Mouse (Mus musculus) hindbrain, embryonic 14.5 days (tissue): ENCODE measurements around the gene Mettl1. TPM values are rescaled to one million over a fixed set of nuclear protein-coding genes. Genes with fewer than 3 reads are reported as not detected.
"Not testable (repeated sequence)": the region's sequence is repeated elsewhere in the genome, so short reads cannot be mapped to it uniquely, and the experiment has no call there.

Source experiments
- ATAC-seq: fragments of 200-750 bp; cut with Nextera tagmentation; 2 replicates; pipeline ENCODE4 v1.8.0; 2017; ENCODE audit warnings: moderate number of reproducible peaks, mild to moderate bottlenecking, moderate TSS enrichment, moderate library complexity; ENCODE audit not compliant: low FRiP score
- DNase-seq: peaks from one replicate; pipeline ENCODE4 v3.0.0-alpha.2; 2015; ENCODE audit warnings: low spot score
- H3K27ac ChIP-seq: fragments of 300-500 bp; sonication (generic); 2 replicates; pipeline ENCODE4 v1.5.1; 2014; ENCODE audit warnings: mild to moderate bottlenecking, moderate library complexity
- H3K27me3 ChIP-seq: fragments of 300-500 bp; sonication (generic); 2 replicates; pipeline ENCODE4 v1.6.1; 2014; ENCODE audit warnings: mild to moderate bottlenecking, low read length, mixed read lengths; ENCODE audit not compliant: control insufficient read depth, insufficient read depth
- H3K36me3 ChIP-seq: fragments of 300-500 bp; sonication (generic); replicated peaks from 2 replicates; pipeline ENCODE4 v1.6.1; 2014; ENCODE audit not compliant: control insufficient read depth, insufficient read depth
- H3K4me1 ChIP-seq: fragments of 300-500 bp; sonication (generic); replicated peaks from 2 replicates; pipeline ENCODE4 v1.6.1; 2014; ENCODE audit warnings: antibody characterized with exemption, low read length, mixed read lengths; ENCODE audit not compliant: control insufficient read depth, insufficient read depth
- H3K4me2 ChIP-seq: fragments of 300-500 bp; sonication (generic); replicated peaks from 2 replicates; pipeline ENCODE4 v1.6.1; 2014; ENCODE audit warnings: mild to moderate bottlenecking, moderate library complexity
- H3K4me3 ChIP-seq: fragments of 300-500 bp; sonication (generic); replicated peaks from 2 replicates; pipeline ENCODE4 v1.5.1; 2014; ENCODE audit warnings: mild to moderate bottlenecking, low read length
- H3K9ac ChIP-seq: fragments of 300-500 bp; sonication (generic); 2 replicates; pipeline ENCODE4 v1.6.1; 2014
- H3K9me3 ChIP-seq: fragments of 300-500 bp; sonication (generic); 2 replicates; pipeline ENCODE4 v1.6.1; 2016; ENCODE audit warnings: low read length; ENCODE audit not compliant: control insufficient read depth
- WGBS: fragments of 180-500 bp; shearing (Covaris S2); extraction: QIAGEN DNeasy Blood & Tissue Kit; methylation state at CpG from one replicate; pipeline ENCODE4 v1.1.7; 2014; 5-methylcytosine and 5-hydroxymethylcytosine counted together
- polyA plus RNA-seq: library from polyadenylated mRNA; unstranded; fragments of >200 nt; fragmentation: Nextera tagmentation; extraction: Ambion mirVana; gene quantifications from 2 replicates; pipeline ENCODE4 v1.2.1, GENCODE M21; 2014

The Mettl1 gene
- polyA plus RNA-seq, 1 experiment from 2014 or later = 22.1 TPM

DNA sequence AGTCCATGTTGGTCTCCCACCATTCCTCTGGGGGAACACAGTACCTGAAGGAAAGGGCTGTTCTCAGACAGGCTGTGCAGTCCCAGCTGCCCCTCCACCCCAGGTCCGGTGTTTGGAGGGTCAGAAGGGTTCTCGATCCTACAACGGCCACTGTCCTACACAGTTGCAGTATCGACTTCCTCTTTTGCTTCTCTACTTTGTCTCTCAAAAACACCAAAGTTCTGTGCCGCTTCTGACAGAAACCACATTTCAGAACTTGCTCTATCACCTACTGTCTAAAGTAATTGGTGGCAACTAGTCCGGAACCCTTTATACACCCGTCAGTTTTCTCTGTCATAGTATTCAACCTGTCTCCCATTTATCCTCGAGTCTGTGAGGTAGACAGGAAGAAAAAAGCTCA, 14.2 kb downstream of the Mettl1 start:
- WGBS = 91% methylated on average over 8 of the region's 8 CpGs
- DNase-seq = no peak

DNA sequence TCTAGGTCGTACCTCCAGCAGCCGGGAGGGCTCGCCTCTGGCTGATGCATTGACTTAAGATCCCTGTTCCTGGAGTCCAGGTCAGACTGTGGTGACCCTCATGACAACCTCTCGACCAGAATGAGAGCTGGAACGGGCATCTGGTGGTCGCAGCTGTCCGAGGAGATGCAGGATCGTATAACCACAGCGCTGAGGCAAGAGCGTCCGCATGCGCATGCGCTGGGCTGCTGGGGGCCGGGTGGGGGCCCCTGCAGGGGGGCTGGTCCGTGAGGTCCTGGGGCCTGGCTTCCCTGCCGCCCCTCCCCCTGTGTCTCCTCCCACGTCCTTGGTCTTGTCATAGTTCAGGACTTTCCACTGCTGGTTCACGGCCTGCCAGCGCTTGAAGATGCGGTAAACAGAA, 15.3 kb downstream of the Mettl1 start:
- WGBS = 91% methylated on average over 20 of the region's 20 CpGs

More for the DNA sequence above, 14.2 kb downstream of the Mettl1 start:
- Histone ChIP-seq H3K4me2 (no peak overlapping the region), H3K4me1 (peaks cover 11% of the 10 kb centered on the region), H3K4me3 (no peak overlapping the region), H3K9ac (no peak overlapping the region), H3K27ac (no peak overlapping the region), H3K36me3 (peaks cover 52% of the 10 kb centered on the region), H3K9me3 (no peaks in the 10 kb centered on the region), H3K27me3 (peaks cover 22% of the 10 kb centered on the region)
- ATAC-seq = no peak

DNA sequence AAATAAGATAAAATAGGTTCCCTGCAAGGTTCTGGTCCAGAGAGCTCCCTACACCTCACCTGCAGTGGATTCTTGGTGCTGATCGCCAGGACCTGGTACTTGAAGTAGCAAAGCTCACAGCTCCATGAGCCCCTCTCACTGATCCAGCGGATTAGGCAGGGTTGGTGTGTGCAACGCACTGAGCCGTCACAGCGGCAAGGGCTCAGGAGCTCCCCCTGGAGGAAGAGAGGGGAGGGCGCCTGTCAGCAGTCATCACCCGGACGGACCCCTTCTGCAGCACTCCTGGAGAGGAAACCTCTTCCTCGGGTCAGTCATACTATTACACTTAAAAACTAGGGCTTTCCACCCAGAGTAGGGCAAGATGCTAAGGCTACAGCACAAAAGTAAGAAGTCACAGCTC, 16.9 kb downstream of the Mettl1 start:
- H3K4me1 ChIP-seq = peaks cover 26% of the 10 kb centered on the region
- peak; percentile 13; the same call in 1 of the 2 replicates for ATAC-seq
- H3K4me3 ChIP-seq = peak overlapping the region; percentile 90
- H3K9me3 ChIP-seq = no peaks in the 10 kb centered on the region
- H3K27ac ChIP-seq = no peak overlapping the region
- WGBS = 1% methylated on average over 9 of the region's 9 CpGs
- H3K4me2 ChIP-seq = peak overlapping the region; percentile 60
- peak overlapping the region; percentile 96 for H3K9ac ChIP-seq
- peak; percentile 82 for DNase-seq
- H3K36me3 ChIP-seq = peaks cover 49% of the 10 kb centered on the region
- no peaks in the 10 kb centered on the region for H3K27me3 ChIP-seq

More for the DNA sequence above, 15.3 kb downstream of the Mettl1 start:
- no peak overlapping the region for H3K4me3 ChIP-seq
- H3K9me3 ChIP-seq = no peaks in the 10 kb centered on the region
- no peak for ATAC-seq
- DNase-seq = no peak
- H3K4me2 ChIP-seq = no peak overlapping the region
- H3K9ac ChIP-seq = no peak overlapping the region
- peaks cover 12% of the 10 kb centered on the region for H3K27me3 ChIP-seq
- H3K27ac ChIP-seq = no peak overlapping the region
- peaks cover 18% of the 10 kb centered on the region for H3K4me1 ChIP-seq
- H3K36me3 ChIP-seq = peaks cover 52% of the 10 kb centered on the region

DNA sequence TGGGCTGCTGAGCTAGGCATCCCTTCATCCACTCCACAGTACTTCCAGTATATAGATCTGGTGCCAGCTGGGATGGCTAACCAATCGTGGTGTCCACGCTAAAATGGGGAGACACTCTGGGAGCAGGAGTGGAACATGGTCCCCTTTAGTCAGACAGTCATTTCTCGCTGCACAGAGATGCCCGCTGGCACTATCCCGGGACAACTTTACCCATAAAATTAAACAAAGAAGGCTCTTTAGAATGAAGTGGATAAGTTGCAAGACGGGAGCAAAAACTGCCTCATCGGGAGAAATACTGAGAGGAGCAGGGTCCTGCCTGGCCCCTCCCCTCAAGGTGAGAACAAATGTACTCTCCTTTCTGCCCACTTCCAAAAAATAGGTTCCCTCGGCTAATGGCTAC, 17.5 kb downstream of the Mettl1 start:
- Histone ChIP-seq H3K4me3 (peak overlapping the region; percentile 90), H3K9ac (peak overlapping the region; percentile 96), H3K4me2 (peak overlapping the region; percentile 60), H3K27ac (peak overlapping the region; percentile 98; the same call in 1 of the 2 replicates), H3K36me3 (peaks cover 44% of the 10 kb centered on the region), H3K4me1 (peaks cover 26% of the 10 kb centered on the region), H3K27me3 (no peaks in the 10 kb centered on the region), H3K9me3 (no peaks in the 10 kb centered on the region)
- ATAC-seq = no peak
- no peak for DNase-seq
- 2% methylated on average over 8 of the region's 8 CpGs for WGBS

DNA sequence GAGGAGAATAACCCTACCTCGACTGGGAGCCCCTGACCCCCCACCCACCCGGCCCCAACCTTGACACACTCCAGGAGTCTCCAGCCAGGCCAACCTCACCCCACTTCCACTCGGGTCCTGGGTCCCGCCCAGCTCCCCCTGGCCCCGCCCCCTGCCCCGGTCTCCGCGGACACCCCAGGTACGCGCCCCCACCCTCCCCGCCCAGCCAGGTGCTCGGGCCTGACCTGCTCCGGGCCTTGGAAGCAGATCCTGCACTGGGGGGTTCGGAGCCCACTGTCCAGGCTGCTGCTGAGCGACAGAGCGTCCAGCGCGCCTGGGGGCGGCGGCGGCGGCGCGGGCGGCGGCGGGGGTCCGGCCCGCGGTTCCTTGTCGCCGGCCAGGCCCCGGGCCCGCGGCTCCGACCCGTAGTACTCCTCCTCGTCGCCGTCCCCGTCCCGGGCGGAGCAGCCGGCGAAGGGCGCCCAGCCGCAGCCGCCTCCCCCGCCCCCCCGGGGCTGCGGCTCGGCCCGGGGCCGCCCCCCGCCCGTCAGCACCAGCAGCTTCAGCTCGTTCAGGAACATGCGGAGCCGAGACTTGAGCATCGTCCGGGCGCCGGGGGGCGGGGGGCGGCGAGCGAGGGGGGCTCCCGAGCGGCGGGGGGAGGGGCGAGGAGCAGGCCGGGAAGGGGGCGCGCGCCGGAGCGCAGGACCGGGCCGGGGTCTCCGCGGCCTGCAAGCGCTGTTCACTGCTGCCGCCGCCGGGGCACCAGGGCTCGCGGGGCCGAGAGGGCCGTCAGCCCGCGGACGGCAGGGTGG, 18.2 kb downstream of the Mettl1 start:
- Histone ChIP-seq H3K36me3 (peaks cover 37% of the 10 kb centered on the region), H3K27ac (peak overlapping the region; percentile 98), H3K4me1 (peaks cover 26% of the 10 kb centered on the region), H3K4me3 (peak overlapping the region; percentile 90), H3K27me3 (no peaks in the 10 kb centered on the region), H3K4me2 (peak overlapping the region; percentile 60), H3K9ac (peak overlapping the region; percentile 96), H3K9me3 (no peaks in the 10 kb centered on the region)
- DNase-seq = no peak
- under 1% methylated on average over 63 of the region's 92 CpGs for WGBS
- no peak for ATAC-seq

DNA sequence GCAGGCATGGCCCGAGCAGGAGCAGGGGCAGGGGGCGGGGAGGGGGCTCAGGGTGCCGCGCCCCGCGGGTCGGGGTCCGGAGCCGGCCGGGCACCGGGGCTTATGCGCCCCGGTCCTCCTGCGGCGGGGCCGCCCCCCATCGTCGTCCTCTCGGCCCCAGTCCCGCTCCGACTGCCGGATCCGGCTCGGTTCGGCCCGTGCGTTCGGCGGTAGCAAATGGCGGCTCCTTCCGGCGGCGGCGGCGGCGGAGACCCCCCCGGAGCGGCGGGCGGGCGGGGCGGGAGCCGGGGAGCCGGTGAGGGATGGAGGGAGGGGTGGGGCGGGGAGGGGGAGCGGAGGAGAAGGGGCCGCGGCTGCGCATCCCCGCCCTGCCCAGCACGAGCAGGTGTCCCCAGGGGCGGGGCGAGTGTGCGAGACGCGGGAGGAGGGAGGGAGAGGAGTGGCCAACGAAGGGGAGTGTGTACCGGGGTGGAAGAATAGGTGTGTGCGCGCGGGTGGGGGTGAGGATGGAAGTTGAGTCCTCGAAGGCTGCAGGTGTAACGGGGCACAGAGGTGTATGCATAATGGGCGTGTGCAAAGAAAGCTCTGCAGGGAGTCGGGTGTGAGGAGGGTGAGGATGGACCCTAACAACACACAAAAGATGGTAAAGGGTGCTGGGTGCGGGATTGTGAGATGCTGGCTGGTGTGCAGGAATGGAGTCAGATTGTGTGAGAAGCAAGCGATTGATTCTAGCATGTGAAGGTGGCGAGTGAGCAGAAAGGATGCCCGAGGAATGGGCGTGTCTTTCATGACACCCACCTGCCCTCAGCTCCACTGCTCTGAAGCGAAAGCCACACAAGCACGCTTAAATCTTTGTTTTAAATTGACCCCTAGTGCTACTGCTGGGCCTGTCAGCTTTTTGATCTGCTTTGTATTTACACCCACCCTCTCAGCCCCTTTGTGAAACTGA, 19.0 kb downstream of the Mettl1 start, which contains the start of gene March9:
Gene March9, minus strand, starts transcription at position 217 of the 949 bp plus-strand sequence.
- H3K4me2 ChIP-seq = peak within 1 kb of the TSS; percentile 60
- ATAC-seq = peak; percentile 49
- peaks cover 34% of the 10 kb centered on the region for H3K4me1 ChIP-seq
- H3K9me3 ChIP-seq = no peaks in the 10 kb centered on the region
- H3K4me3 ChIP-seq = peak within 1 kb of the TSS; percentile 90
- no peaks in the 10 kb centered on the region for H3K27me3 ChIP-seq
- peak; percentile 82 for DNase-seq
- H3K27ac ChIP-seq = peak within 1 kb of the TSS; percentile 98
- peaks cover 35% of the 10 kb centered on the region for H3K36me3 ChIP-seq
- under 1% methylated on average over 61 of the region's 72 CpGs for WGBS
- peak within 1 kb of the TSS; percentile 96 for H3K9ac ChIP-seq

DNA sequence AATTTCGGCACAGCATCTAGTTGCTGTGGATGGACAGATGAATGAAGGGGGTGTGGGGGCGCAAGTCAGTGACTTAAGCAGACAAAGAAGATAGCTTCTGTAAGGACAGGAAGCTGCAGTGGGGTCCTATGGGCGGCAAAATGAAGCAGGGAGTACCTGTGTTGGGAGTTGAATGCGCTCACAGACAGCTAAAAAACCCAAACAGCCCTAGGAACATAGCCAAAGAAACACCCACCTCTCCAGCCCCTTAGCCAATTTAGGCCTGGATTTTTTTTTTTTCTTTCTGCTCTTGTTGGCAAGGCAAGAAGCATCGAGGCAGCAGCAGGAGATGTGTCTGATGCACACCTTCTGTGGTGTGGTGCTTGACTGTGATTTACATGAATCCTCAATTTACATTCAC, 19.9 kb downstream of the Mettl1 start:
- 19% methylated on average over 5 of the region's 5 CpGs for WGBS

DNA sequence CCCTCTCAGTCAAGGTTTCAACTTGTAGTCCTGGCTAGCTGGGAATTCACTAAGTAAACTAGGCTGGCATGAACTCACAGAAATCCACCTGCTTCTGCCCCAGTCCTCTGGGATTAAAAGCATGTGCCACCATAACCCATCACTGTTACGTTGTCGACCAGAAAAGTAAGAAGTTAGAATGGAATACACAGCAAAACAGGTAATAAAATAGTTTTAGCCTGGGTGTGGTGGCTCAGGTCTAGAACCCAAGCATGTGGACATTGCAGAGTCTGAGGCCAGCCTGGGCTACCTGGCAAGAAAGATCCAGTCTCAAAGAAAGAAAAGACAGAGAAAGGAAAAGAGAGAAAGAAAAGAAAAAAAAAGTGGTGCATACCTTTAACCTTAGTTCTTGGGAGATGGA, 20.3 kb downstream of the Mettl1 start:
- H3K36me3 ChIP-seq = peaks cover 35% of the 10 kb centered on the region
- peak overlapping the region; percentile 60 for H3K4me2 ChIP-seq
- no peak for DNase-seq
- no peak for ATAC-seq
- H3K4me3 ChIP-seq = peak overlapping the region; percentile 90
- H3K4me1 ChIP-seq = peaks cover 34% of the 10 kb centered on the region
- 65% methylated on average over 2 of the region's 2 CpGs for WGBS
- H3K27ac ChIP-seq = peak overlapping the region; percentile 98
- H3K9me3 ChIP-seq = no peaks in the 10 kb centered on the region
- H3K9ac ChIP-seq = peak overlapping the region; percentile 96
- no peaks in the 10 kb centered on the region for H3K27me3 ChIP-seq

More for the DNA sequence above, 19.9 kb downstream of the Mettl1 start:
- peaks cover 34% of the 10 kb centered on the region for H3K4me1 ChIP-seq
- no peak for ATAC-seq
- peak overlapping the region; percentile 90 for H3K4me3 ChIP-seq
- H3K4me2 ChIP-seq = peak overlapping the region; percentile 60
- no peak for DNase-seq
- H3K27me3 ChIP-seq = no peaks in the 10 kb centered on the region
- H3K9ac ChIP-seq = peak overlapping the region; percentile 96
- peak overlapping the region; percentile 98 for H3K27ac ChIP-seq
- H3K9me3 ChIP-seq = no peaks in the 10 kb centered on the region
- H3K36me3 ChIP-seq = peaks cover 35% of the 10 kb centered on the region

DNA sequence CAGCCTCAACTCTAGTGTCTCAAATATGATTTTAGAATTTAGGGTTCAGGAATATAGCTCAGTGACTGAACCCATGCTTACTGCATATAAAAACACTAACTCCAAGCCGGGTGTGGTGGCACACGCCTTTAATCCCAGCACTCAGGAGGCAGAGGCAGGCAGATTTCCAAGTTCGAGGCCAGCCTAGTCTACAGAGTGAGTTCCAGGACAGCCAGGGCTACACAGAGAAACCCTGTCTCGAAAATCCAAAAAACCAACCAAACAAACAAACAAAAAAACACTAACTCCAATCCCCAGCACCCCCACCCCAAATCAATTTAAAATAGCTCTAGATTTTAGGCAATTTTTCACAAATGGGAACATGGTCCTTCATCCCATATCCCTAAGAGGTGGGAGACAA, 20.9 kb downstream of the Mettl1 start:
- H3K4me2 ChIP-seq, DNase-seq, H3K9me3 ChIP-seq, H3K9ac ChIP-seq, ATAC-seq, H3K4me3 ChIP-seq, H3K27me3 ChIP-seq: not testable (repeated sequence)
- H3K27ac ChIP-seq = peak overlapping the region; percentile 84
- 91% methylated on average over 4 of the region's 4 CpGs for WGBS
- H3K36me3 ChIP-seq = peaks cover 35% of the 10 kb centered on the region
- peaks cover 34% of the 10 kb centered on the region for H3K4me1 ChIP-seq
